Mouse (Mus musculus) G1E (cell line): Measurements from ENCODE around the gene Rxylt1. TPM values are rescaled to one million over a fixed set of nuclear protein-coding genes. Genes with fewer than 3 reads are reported as not detected.

Source experiments
- ATAC-seq: 2 replicates; pipeline ENCODE4 v1.8.0; 2016; ENCODE audit warnings: mild to moderate bottlenecking; ENCODE audit not compliant: insufficient number of reproducible peaks, poor library complexity, low FRiP score, severe bottlenecking; ENCODE audit errors: extremely low read depth
- DNase-seq: peaks from one replicate; pipeline ENCODE4 v3.0.0; 2012; ENCODE audit warnings: low spot score
- H3K27me3 ChIP-seq: 2 replicates; pipeline ENCODE4 v1.6.1; 2012; ENCODE audit warnings: mild to moderate bottlenecking, low read length, inconsistent platforms; ENCODE audit not compliant: insufficient read depth
- H3K36me3 ChIP-seq: replicated peaks from 2 replicates; pipeline ENCODE3; 2012; ENCODE audit warnings: mild to moderate bottlenecking, inconsistent platforms
- H3K4me1 ChIP-seq: 2 replicates; pipeline ENCODE4 v1.6.1; 2012; ENCODE audit warnings: low read depth, low read length, inconsistent platforms, mixed read lengths; ENCODE audit not compliant: insufficient read depth
- H3K4me3 ChIP-seq: 2 replicates; pipeline ENCODE4 v1.5.1; 2012; ENCODE audit warnings: low read depth, mild to moderate bottlenecking, inconsistent platforms, low read length, moderate library complexity, mixed read lengths
- H3K9me3 ChIP-seq: replicated peaks from 2 replicates; pipeline ENCODE4 v1.6.1; 2012; ENCODE audit warnings: inconsistent platforms
- CTCF ChIP-seq: IDR thresholded peaks from 2 replicates; pipeline ENCODE4 v1.5.1; 2012; ENCODE audit warnings: low read depth, low read length, inconsistent platforms, mixed read lengths
- GATA1 ChIP-seq: IDR thresholded peaks from 2 replicates; pipeline ENCODE4 v1.6.1; 2012; ENCODE audit warnings: borderline replicate concordance, low read length, inconsistent platforms, mixed read lengths
- GATA2 ChIP-seq: IDR thresholded peaks from 2 replicates; pipeline ENCODE4 v1.6.1; 2012; ENCODE audit warnings: low read depth, low read length, inconsistent platforms, borderline replicate concordance
- POLR2AphosphoS5 ChIP-seq: IDR thresholded peaks from 2 replicates; pipeline ENCODE4 v1.6.1; 2012; ENCODE audit warnings: low read depth, low read length, inconsistent platforms; ENCODE audit not compliant: insufficient replicate concordance
- TAL1 ChIP-seq: conservative IDR thresholded peaks from 2 replicates; pipeline ENCODE4 v1.6.1; 2012; ENCODE audit warnings: low read depth, low read length, inconsistent platforms, mixed read lengths
- polyA plus RNA-seq: library from polyadenylated mRNA; stranded (reverse); fragments of >175 nt; gene quantifications from 2 replicates; pipeline ENCODE4 v1.2.3, GENCODE M21; 2012
- total RNA-seq, 2 experiments: library from RNA; stranded (forward) in 1 of 2; stranded (reverse) in 1 of 2; fragments of 200-1000 nt in 1 of 2; fragments of >200 nt in 1 of 2; fragmentation: Nextera tagmentation in 1 of 2; gene quantifications; 2 replicates each; pipeline ENCODE4 v1.2.3; 2014 to 2017

The Rxylt1 gene
- total and polyA plus RNA-seq, 3 experiments = 16.0 to 57.7 (median 33.2) TPM

DNA sequence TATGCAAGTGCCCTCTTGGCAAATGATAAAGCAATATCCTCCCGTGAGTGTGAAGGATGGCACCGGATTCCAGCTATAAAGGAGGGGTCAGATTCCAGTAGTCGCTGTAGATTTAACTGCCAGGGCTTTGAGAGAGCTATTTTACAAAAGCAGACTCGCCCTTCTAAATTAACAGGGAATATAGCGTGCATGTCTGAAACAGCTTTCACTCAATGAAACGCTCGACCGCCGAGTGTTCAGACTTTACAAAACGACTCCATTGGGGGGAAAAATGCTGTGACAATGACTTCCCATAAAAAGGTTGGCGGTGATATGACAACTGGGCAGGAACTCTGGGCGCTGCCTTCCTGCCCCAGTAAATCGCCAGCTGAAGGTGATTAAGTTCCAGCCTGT, 50.7 kb downstream of the Rxylt1 start:
- Histone ChIP-seq H3K36me3 (no peaks in the 10 kb centered on the region), H3K9me3 (peaks cover 57% of the 10 kb centered on the region), H3K4me1 (no peaks in the 10 kb centered on the region), H3K27me3 (no peaks in the 10 kb centered on the region), H3K4me3 (no peak overlapping the region)
- DNase-seq (no peak), ATAC-seq (no peak)
- no peak for TF ChIP-seq GATA2

- no peak overlapping the region for H3K4me3 ChIP-seq
- no peaks in the 10 kb centered on the region for H3K36me3 ChIP-seq
- TF ChIP-seq TAL1 (no peak), CTCF (no peak), GATA2 (no peak), GATA1 (no peak), POLR2AphosphoS5 (no peak)
- ATAC-seq = no peak
- no peak for DNase-seq
- peaks cover 54% of the 10 kb centered on the region for H3K9me3 ChIP-seq
- no peaks in the 10 kb centered on the region for H3K27me3 ChIP-seq
- no peaks in the 10 kb centered on the region for H3K4me1 ChIP-seq
Observed at GRCm38 (mm10) chr10:122045946-122046345, 51.2 kb downstream of the Rxylt1 start.

- H3K27me3 ChIP-seq = no peaks in the 10 kb centered on the region
- no peak overlapping the region for H3K4me3 ChIP-seq
- DNase-seq (no peak), ATAC-seq (no peak)
- H3K4me1 ChIP-seq = no peaks in the 10 kb centered on the region
- TF ChIP-seq CTCF (no peak), GATA2 (no peak), GATA1 (no peak), POLR2AphosphoS5 (no peak), TAL1 (no peak)
- peaks cover 52% of the 10 kb centered on the region for H3K9me3 ChIP-seq
- H3K36me3 ChIP-seq = no peaks in the 10 kb centered on the region
Observed at GRCm38 (mm10) chr10:122044926-122045325, 52.2 kb downstream of the Rxylt1 start.

GRCm38 (mm10) chr10:122040372-122040771, 56.8 kb downstream of the Rxylt1 start:
- peaks cover 49% of the 10 kb centered on the region for H3K9me3 ChIP-seq
- H3K27me3 ChIP-seq = no peaks in the 10 kb centered on the region
- H3K4me1 ChIP-seq = no peaks in the 10 kb centered on the region
- no peak; the same call in 1 of the 2 replicates for ATAC-seq
- DNase-seq = no peak
- TF ChIP-seq CTCF (no peak), GATA2 (no peak), GATA1 (no peak), POLR2AphosphoS5 (no peak), TAL1 (no peak)
- no peaks in the 10 kb centered on the region for H3K36me3 ChIP-seq
- H3K4me3 ChIP-seq = no peak overlapping the region

DNA sequence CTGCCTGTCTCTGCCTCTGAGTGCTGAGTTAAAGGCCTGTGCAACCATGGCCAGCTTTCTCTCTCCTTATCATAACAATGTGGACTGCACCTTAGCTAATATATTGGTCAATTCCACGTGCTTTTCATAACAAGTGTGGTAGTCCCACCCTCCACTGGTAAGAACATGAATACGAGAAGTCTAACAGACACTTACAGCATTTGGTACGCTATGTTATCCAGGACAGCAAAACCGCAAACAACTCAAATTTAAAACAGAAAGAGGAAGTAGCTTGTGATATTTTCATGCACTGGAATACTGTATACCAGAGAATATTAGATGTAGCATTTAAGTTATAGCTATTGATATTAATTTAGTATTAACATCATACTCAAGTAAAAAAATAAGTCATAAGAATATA, 57.6 kb downstream of the Rxylt1 start:
- DNase-seq (no peak), ATAC-seq (no peak)
- TF ChIP-seq TAL1 (no peak), GATA1 (no peak), CTCF (no peak), POLR2AphosphoS5 (no peak), GATA2 (no peak)
- no peaks in the 10 kb centered on the region for H3K36me3 ChIP-seq
- H3K4me3 ChIP-seq = no peak overlapping the region
- peaks cover 48% of the 10 kb centered on the region for H3K9me3 ChIP-seq
- H3K4me1 ChIP-seq = no peaks in the 10 kb centered on the region
- no peaks in the 10 kb centered on the region for H3K27me3 ChIP-seq

DNA sequence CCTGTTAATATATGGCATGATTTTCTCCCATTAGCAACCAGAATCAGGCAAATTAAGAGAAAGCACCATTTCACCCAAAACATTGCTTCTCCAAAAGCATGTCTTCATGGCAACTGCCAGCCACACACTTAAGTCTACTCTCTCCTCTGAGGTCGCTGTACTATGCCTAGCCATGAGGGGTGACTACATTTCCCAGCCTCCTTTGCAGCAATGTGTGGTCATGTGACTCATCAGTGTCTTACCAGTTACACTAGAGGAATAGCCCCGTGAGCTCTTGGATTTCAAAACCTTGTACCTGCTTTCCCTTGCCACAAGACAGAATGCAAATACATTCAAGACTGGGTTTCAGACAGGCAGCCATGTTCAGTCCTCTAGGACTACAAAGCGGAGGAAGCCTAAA, 58.6 kb downstream of the Rxylt1 start:
- H3K4me1 ChIP-seq = no peaks in the 10 kb centered on the region
- no peak for ATAC-seq
- H3K4me3 ChIP-seq = no peak overlapping the region
- no peak for TF ChIP-seq CTCF
- no peak for TF ChIP-seq GATA2
- TF ChIP-seq TAL1 = no peak
- TF ChIP-seq POLR2AphosphoS5 = no peak
- TF ChIP-seq GATA1 = no peak
- H3K9me3 ChIP-seq = peaks cover 52% of the 10 kb centered on the region
- no peaks in the 10 kb centered on the region for H3K36me3 ChIP-seq
- H3K27me3 ChIP-seq = no peaks in the 10 kb centered on the region
- DNase-seq = no peak

GRCm38 (mm10) chr10:122033271-122033670, 63.9 kb downstream of the Rxylt1 start:
- no peak overlapping the region for H3K4me3 ChIP-seq
- no peaks in the 10 kb centered on the region for H3K4me1 ChIP-seq
- DNase-seq (no peak), ATAC-seq (no peak)
- H3K9me3 ChIP-seq = peaks cover 51% of the 10 kb centered on the region
- no peaks in the 10 kb centered on the region for H3K36me3 ChIP-seq
- H3K27me3 ChIP-seq = no peaks in the 10 kb centered on the region
- TF ChIP-seq TAL1 (no peak), POLR2AphosphoS5 (no peak), GATA1 (no peak), CTCF (no peak), GATA2 (no peak)
